Mouse (Mus musculus): ENCODE measurements at regions not wholly inside any gene's neighbourhood (a gene's known extent, or its start where the extent isn't known, plus 50 kb on each side); places are given as distances from the start of the nearest gene placed in this dataset.

DNA sequence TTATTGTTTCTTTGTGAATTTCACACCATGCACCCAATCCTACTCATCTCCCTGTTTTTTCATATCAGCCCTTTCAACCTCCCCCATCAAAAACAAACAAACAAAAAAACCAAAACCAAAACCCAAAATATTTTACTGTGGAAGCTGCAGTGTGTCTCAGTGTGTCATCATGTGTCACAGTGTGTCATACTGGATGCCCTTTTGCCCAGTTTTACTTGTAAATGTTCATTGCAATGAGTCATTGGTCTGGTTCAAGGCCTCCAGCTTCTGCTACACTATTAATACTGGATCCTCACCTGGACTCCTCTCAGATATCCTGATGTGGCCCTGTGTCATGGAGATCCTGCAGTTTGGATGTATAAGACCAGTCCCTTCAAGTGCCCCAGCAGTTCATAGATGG, 64.4 kb upstream of the Smox start:
- TF ChIP-seq CTCF (IDR thresholded peaks at IDR 0.05; ENCODE audit: borderline replicate concordance, insufficient read depth, low read depth, low read length) (no peak), POLR2A (IDR thresholded peaks at IDR 0.05; ENCODE audit: borderline replicate concordance, insufficient read depth, low read length) (no peak)
